ENCODE assay signal across 7 mouse cellular contexts in genomic region chr9:114932607-114933006, GRCm38 (mm10). TPM values are rescaled to one million over a fixed set of nuclear protein-coding genes. Genes with fewer than 3 reads are reported as not detected.
DNase-seq lines count a peak whose midpoint lies in the region; ATAC-seq and TF ChIP-seq lines count a peak whose summit lies in the region.

No protein-coding gene starts in this region.

- TF ChIP-seq POLR2A in ES-Bruce4 (IDR thresholded peaks at IDR 0.05; ENCODE audit: insufficient read depth, low read length) = no peak

- H3K4me1 ChIP-seq in ES-Bruce4 (ENCODE audit: control insufficient read depth, insufficient read depth, low read length) = peaks cover 2% of the 10 kb centered on the region
- peaks cover 17% of the 10 kb centered on the region for H3K4me1 ChIP-seq in heart, embryonic 15.5 days (replicated peaks)
- H3K4me1 ChIP-seq in neural tube, embryonic 12.5 days = peaks cover 10% of the 10 kb centered on the region

- no peaks in the 10 kb centered on the region for H3K36me3 ChIP-seq in ES-Bruce4 (ENCODE audit: control insufficient read depth, insufficient read depth, low read length, poor library complexity, severe bottlenecking)
- no peaks in the 10 kb centered on the region for H3K36me3 ChIP-seq in heart, embryonic 15.5 days
- H3K36me3 ChIP-seq in neural tube, embryonic 12.5 days = no peaks in the 10 kb centered on the region

- no peaks in the 10 kb centered on the region for H3K27me3 ChIP-seq in ES-Bruce4 (ENCODE audit: control insufficient read depth, insufficient read depth, low read length, poor library complexity, severe bottlenecking)
- H3K27me3 ChIP-seq in heart, embryonic 15.5 days = no peaks in the 10 kb centered on the region
- H3K27me3 ChIP-seq in neural tube, embryonic 12.5 days (replicated peaks) = no peaks in the 10 kb centered on the region

- H3K27ac ChIP-seq in ES-Bruce4 (ENCODE audit: insufficient read depth, low read length) = no peak overlapping the region
- H3K27ac ChIP-seq in heart, embryonic 15.5 days = no peak overlapping the region; the same call in 1 of the 2 replicates
- no peak overlapping the region for H3K27ac ChIP-seq in neural tube, embryonic 12.5 days

- TF ChIP-seq EP300 in ES-Bruce4 (IDR thresholded peaks at IDR 0.05; ENCODE audit: insufficient read depth, low read depth, low read length) = no peak

- TF ChIP-seq CTCF in ES-Bruce4 (IDR thresholded peaks at IDR 0.05; ENCODE audit: low read depth, low read length) = no peak

- peak overlapping the region; percentile 98 for H3K4me2 ChIP-seq in heart, embryonic 15.5 days
- peak overlapping the region; percentile 99 for H3K4me2 ChIP-seq in neural tube, embryonic 12.5 days (replicated peaks)

- H3K4me3 ChIP-seq in ES-Bruce4 (ENCODE audit: low read depth, low read length) = peak overlapping the region; percentile 90
- H3K4me3 ChIP-seq in heart, embryonic 15.5 days = peak overlapping the region; percentile 94
- peak overlapping the region; percentile 71 for H3K4me3 ChIP-seq in neural tube, embryonic 12.5 days

- peak overlapping the region; percentile 54; the same call in 1 of the 2 replicates for H3K9ac ChIP-seq in ES-Bruce4 (ENCODE audit: low read depth, poor library complexity, severe bottlenecking)
- peak overlapping the region; percentile 82 for H3K9ac ChIP-seq in heart, embryonic 15.5 days
- H3K9ac ChIP-seq in neural tube, embryonic 12.5 days = peak overlapping the region; percentile 70; the same call in 1 of the 2 replicates

- no peak for ATAC-seq in heart, embryonic 15.5 days (replicated peaks; ENCODE audit: insufficient number of reproducible peaks, insufficient read depth, low FRiP score, low read depth)
- no peak for ATAC-seq in neural tube, embryonic 12.5 days (ENCODE audit: low FRiP score, low read depth)
- no peak for ATAC-seq in monocyte, adult 5-6 weeks (replicated peaks; ENCODE audit: insufficient number of reproducible peaks, low FRiP score, low TSS enrichment, poor library complexity, severe bottlenecking)
- no peak for ATAC-seq in erythroid progenitor cell, adult 5-6 weeks (replicated peaks; ENCODE audit: low FRiP score, poor library complexity, severe bottlenecking)

- WGBS in heart, embryonic 15.5 days = 18% methylated on average over 13 of the region's 13 CpGs
- 24% methylated on average over 13 of the region's 13 CpGs for WGBS in neural tube, embryonic 12.5 days

- no peaks in the 10 kb centered on the region for H3K9me3 ChIP-seq in ES-Bruce4 (replicated peaks; ENCODE audit: control insufficient read depth, insufficient read depth, low read length, poor library complexity, severe bottlenecking)
- H3K9me3 ChIP-seq in heart, embryonic 15.5 days (replicated peaks) = no peaks in the 10 kb centered on the region
- no peaks in the 10 kb centered on the region for H3K9me3 ChIP-seq in neural tube, embryonic 12.5 days

- peak; percentile 19 to 27 for DNase-seq in adrenal gland, adult 18-20 months (ENCODE audit: low spot score in 2 of 2)
- peak; percentile 14 to 40 for DNase-seq in kidney, postnatal 4 days

RNA-seq across cellular contexts. Expression of gene Gpd1l, which starts 1.2 kb away (rescaled TPM):
- polyA plus RNA-seq in ES-Bruce4 (2011; ENCODE audit: insufficient read depth, insufficient read length, low read depth, missing spikeins) = 14.4 and 14.5 TPM in 2 replicates
- total RNA-seq in adrenal gland, adult 18-20 months (2021) = 10 to 100 TPM; 20.1 to 35.0 TPM
- polyA plus RNA-seq in heart, embryonic 15.5 days (2015; fragmentation: Nextera tagmentation; extraction: Ambion mirVana) = 14.5 and 18.8 TPM in 2 replicates
- polyA plus RNA-seq in neural tube, embryonic 12.5 days (2016; fragmentation: Nextera tagmentation; extraction: Ambion mirVana) = 18.5 and 18.8 TPM in 2 replicates
- total RNA-seq in monocyte, adult 5-6 weeks (2017) = 21.8 to 25.5 TPM (median 22.6 TPM) in 3 replicates
- total RNA-seq in erythroid progenitor cell, adult 5-6 weeks (2015; ENCODE audit: low replicate concordance) = 8.6 and 12.2 TPM in 2 replicates
- 3.3 and 7.6 TPM in 2 replicates for total RNA-seq in erythroid progenitor cell, adult 5-6 weeks (2017; ENCODE audit: low replicate concordance)

RNA-seq across cellular contexts. Expression of gene Osbpl10, which starts 45.8 kb away (rescaled TPM):
- polyA plus RNA-seq in ES-Bruce4 (2011; ENCODE audit: insufficient read depth, insufficient read length, low read depth, missing spikeins) = 6.0 and 8.3 TPM in 2 replicates
- 1 to 10 TPM; 4.2 to 6.5 TPM for total RNA-seq in adrenal gland, adult 18-20 months (2021)
- 1.3 and 4.8 TPM in 2 replicates for polyA plus RNA-seq in heart, embryonic 15.5 days (2015; fragmentation: Nextera tagmentation; extraction: Ambion mirVana)
- 3.2 and 3.5 TPM in 2 replicates for polyA plus RNA-seq in neural tube, embryonic 12.5 days (2016; fragmentation: Nextera tagmentation; extraction: Ambion mirVana)
- not detected in 3 replicates for total RNA-seq in monocyte, adult 5-6 weeks (2017)
- total RNA-seq in erythroid progenitor cell, adult 5-6 weeks (2015; ENCODE audit: low replicate concordance) = not detected in 2 replicates
- total RNA-seq in erythroid progenitor cell, adult 5-6 weeks (2017; ENCODE audit: low replicate concordance) = 0.39 TPM in 1 of 2 replicates, not detected in the other

RNA-seq across cellular contexts. Expression of gene Rps27rt, which starts 49.9 kb away (rescaled TPM):
- 3,274 and 3,343 TPM in 2 replicates for polyA plus RNA-seq in ES-Bruce4 (2011; ENCODE audit: insufficient read depth, insufficient read length, low read depth, missing spikeins)
- total RNA-seq in adrenal gland, adult 18-20 months (2021) = 10 to 100 TPM; 49.6 to 57.5 TPM
- polyA plus RNA-seq in heart, embryonic 15.5 days (2015; fragmentation: Nextera tagmentation; extraction: Ambion mirVana) = 174 and 306 TPM in 2 replicates
- polyA plus RNA-seq in neural tube, embryonic 12.5 days (2016; fragmentation: Nextera tagmentation; extraction: Ambion mirVana) = 324 and 361 TPM in 2 replicates
- total RNA-seq in monocyte, adult 5-6 weeks (2017) = 146 to 287 TPM (median 257 TPM) in 3 replicates
- 81.7 and 147 TPM in 2 replicates for total RNA-seq in erythroid progenitor cell, adult 5-6 weeks (2015; ENCODE audit: low replicate concordance)
- 36.5 and 41.4 TPM in 2 replicates for total RNA-seq in erythroid progenitor cell, adult 5-6 weeks (2017; ENCODE audit: low replicate concordance)
